In the genomic region with DNA sequence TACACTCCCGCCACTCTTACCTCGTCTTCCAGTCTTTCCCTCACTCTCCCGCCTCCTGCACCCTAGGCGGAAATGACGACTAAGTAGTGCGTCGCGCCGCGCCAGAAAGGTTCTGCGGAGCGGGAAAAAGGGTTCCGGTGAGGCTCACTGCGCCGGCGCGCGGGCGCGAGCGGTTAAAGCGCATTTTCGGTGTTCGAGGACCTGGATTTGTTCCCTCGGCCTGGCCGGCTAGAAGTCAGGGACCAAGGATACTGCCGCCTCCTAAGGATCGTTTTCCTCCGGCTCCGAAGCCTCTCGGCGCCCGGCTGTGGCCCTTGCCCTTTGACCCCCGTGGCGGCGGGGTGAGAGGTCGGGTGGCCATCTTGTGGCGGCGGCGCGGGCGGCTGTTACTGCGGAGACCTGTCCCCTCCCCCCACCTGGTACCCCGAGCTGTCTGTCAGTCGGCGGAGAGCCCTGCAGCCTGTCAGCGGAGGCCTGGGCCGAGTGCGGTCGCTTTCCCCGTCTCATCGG, we compare ENCODE assay signal across 8 mouse cellular contexts. TPM values are rescaled to one million over a fixed set of nuclear protein-coding genes. Genes with fewer than 3 reads are reported as not detected.
DNase-seq lines count a peak whose midpoint lies in the region; ATAC-seq and TF ChIP-seq lines count a peak whose summit lies in the region.

A gene (minus strand): TSS at position 80 of the 510 bp plus-strand sequence.
A gene (plus strand): TSS at position 144 of the 510 bp plus-strand sequence.

- H3K27me3 ChIP-seq in MEL (ENCODE audit: control insufficient read depth in 1 of 2, insufficient read depth in 2 of 2, low read length in 2 of 2), result no peaks in the 10 kb centered on the region
- H3K27me3 ChIP-seq in cerebellum, adult 2 months (ENCODE audit: control insufficient read depth, insufficient read depth, low read length), result no peaks in the 10 kb centered on the region
- no peaks in the 10 kb centered on the region for H3K27me3 ChIP-seq in lung, embryonic 16.5 days (ENCODE audit: control insufficient read depth, insufficient read depth, low read depth, low read length)

- TF ChIP-seq POLR2A in MEL (IDR thresholded peaks at IDR 0.05; ENCODE audit: control insufficient read depth in 1 of 2, insufficient read depth in 1 of 2, low read depth in 1 of 2, low read length in 2 of 2, poor library complexity in 1 of 2), result peak; percentile 36 to 82; a peak in 2 of 4 replicates
- peak; percentile 82; the same call in 1 of the 2 replicates for TF ChIP-seq POLR2A in cerebellum, adult 2 months (IDR thresholded peaks at IDR 0.05; ENCODE audit: borderline replicate concordance, insufficient read depth, low read length)

- H3K9ac ChIP-seq in MEL (ENCODE audit: control insufficient read depth, low read depth, low read length, poor library complexity, severe bottlenecking), result peak within 1 kb of the TSS; percentile 95
- peak within 1 kb of the TSS; percentile 83 for H3K9ac ChIP-seq in lung, embryonic 16.5 days (ENCODE audit: low read length)

- H3K4me3 ChIP-seq in MEL (ENCODE audit: control insufficient read depth in 1 of 2, insufficient read depth in 1 of 2, low read depth in 2 of 2, low read length in 2 of 2), result peak within 1 kb of the TSS; percentile 86 to 94
- peak within 1 kb of the TSS; percentile 83 for H3K4me3 ChIP-seq in cerebellum, adult 2 months (replicated peaks; ENCODE audit: insufficient read depth, low read depth, low read length)
- H3K4me3 ChIP-seq in lung, embryonic 16.5 days (ENCODE audit: low read length), result peak within 1 kb of the TSS; percentile 67

- H3K36me3 ChIP-seq in MEL (ENCODE audit: control insufficient read depth in 1 of 2, insufficient read depth in 2 of 2, low read length in 2 of 2), result peaks cover 0 to 31% of the 10 kb centered on the region in 2 experiments; a peak in 2 of 4 replicates
- H3K36me3 ChIP-seq in lung, embryonic 16.5 days (ENCODE audit: control insufficient read depth, insufficient read depth, low read length), result no peaks in the 10 kb centered on the region

- ATAC-seq in hematopoietic stem cell, adult 5-6 weeks (replicated peaks in 1 of 2; ENCODE audit: insufficient read depth in 1 of 2, low FRiP score in 2 of 2, low TSS enrichment in 1 of 2, low read depth in 1 of 2, poor library complexity in 2 of 2, severe bottlenecking in 2 of 2), result peak; percentile 85 to 90
- peak; percentile 97 for ATAC-seq in lung, embryonic 16.5 days (ENCODE audit: low read depth)

- H3K79me2 ChIP-seq in MEL (ENCODE audit: control insufficient read depth, insufficient read depth, low read length, poor library complexity), result peaks cover 55% of the 10 kb centered on the region

- WGBS in cerebellum, adult 2 months, result under 1% methylated on average over 52 of the region's 52 CpGs
- WGBS in lung, embryonic 16.5 days, result under 1% methylated on average over 52 of the region's 52 CpGs

- peak within 1 kb of the TSS; percentile 87 for H3K27ac ChIP-seq in MEL (ENCODE audit: control insufficient read depth, low read depth, low read length)
- H3K27ac ChIP-seq in cerebellum, adult 2 months (ENCODE audit: insufficient read depth, low read length), result peak within 1 kb of the TSS; percentile 86
- peak within 1 kb of the TSS; percentile 87 for H3K27ac ChIP-seq in lung, embryonic 16.5 days (ENCODE audit: low read length)

- DNase-seq in MEL (ENCODE audit: low read depth, low spot score), result peak; percentile 96
- peak; percentile 93 to 98 for DNase-seq in cerebellum, adult 2 months
- DNase-seq in forelimb bud, embryonic 11.5 days (ENCODE audit: low read depth, low spot score), result peak; percentile 95
- DNase-seq in layer of hippocampus, adult 9-10 months (ENCODE audit: low spot score), result peak; percentile 72
- peak; percentile 90 for DNase-seq in ovary, postnatal 10 days (ENCODE audit: low spot score)
- DNase-seq in thymus, postnatal 10 days (ENCODE audit: low spot score in 2 of 2), result peak; percentile 90 to 94

- no peak for TF ChIP-seq CTCF in MEL (IDR thresholded peaks at IDR 0.05 in 2 of 3, conservative IDR thresholded peaks at IDR 0.05 in 1 of 3; ENCODE audit: control insufficient read depth in 1 of 3, insufficient read depth in 1 of 3, low read depth in 2 of 3, low read length in 3 of 3, poor library complexity in 1 of 3, severe bottlenecking in 1 of 3)
- TF ChIP-seq CTCF in cerebellum, adult 2 months (IDR thresholded peaks at IDR 0.05; ENCODE audit: borderline replicate concordance, insufficient read depth, low read depth, low read length), result no peak

- peak in 1 of 2 experiments; percentile 32; a peak in 1 of 4 replicates for TF ChIP-seq EP300 in MEL (IDR thresholded peaks at IDR 0.05; ENCODE audit: low read depth in 1 of 2, low read length in 2 of 2)

- TF ChIP-seq RAD21 in MEL (IDR thresholded peaks at IDR 0.05; ENCODE audit: low read depth, low read length), result no peak

- H3K4me2 ChIP-seq in lung, embryonic 16.5 days (ENCODE audit: low read depth, low read length), result peak within 1 kb of the TSS; percentile 89

- H3K4me1 ChIP-seq in MEL (ENCODE audit: control insufficient read depth in 1 of 2, insufficient read depth in 2 of 2, low read length in 2 of 2), result peaks cover 20 to 21% of the 10 kb centered on the region in 2 experiments
- H3K4me1 ChIP-seq in cerebellum, adult 2 months (ENCODE audit: control insufficient read depth, insufficient read depth, low read length), result peaks cover 3% of the 10 kb centered on the region
- peaks cover 24% of the 10 kb centered on the region for H3K4me1 ChIP-seq in lung, embryonic 16.5 days (replicated peaks; ENCODE audit: control insufficient read depth, insufficient read depth, low read length)

- H3K9me3 ChIP-seq in MEL (replicated peaks; ENCODE audit: insufficient read depth, low read length), result no peaks in the 10 kb centered on the region
- H3K9me3 ChIP-seq in lung, embryonic 16.5 days (ENCODE audit: control insufficient read depth, low read length), result no peaks in the 10 kb centered on the region

TF ChIP-seq in MEL, 35 proteins besides CTCF, POLR2A, EP300 and RAD21:
- peak; percentile 77 for TF ChIP-seq KAT2A (conservative IDR thresholded peaks at IDR 0.05; ENCODE audit: low read depth, low read length)
- peak; percentile 59; the same call in 1 of the 2 replicates for TF ChIP-seq MXI1 (IDR thresholded peaks at IDR 0.05; ENCODE audit: low read depth, low read length)
- no peak for TF ChIP-seq CHD1 (IDR thresholded peaks at IDR 0.05; ENCODE audit: low read depth, low read length)
- peak; percentile 78 for TF ChIP-seq ELF1 (IDR thresholded peaks at IDR 0.05; ENCODE audit: low read depth, low read length)
- TF ChIP-seq SIN3A (IDR thresholded peaks at IDR 0.05; ENCODE audit: low read length), result peak; percentile 92
- no peak for TF ChIP-seq UBTF (IDR thresholded peaks at IDR 0.05; ENCODE audit: borderline replicate concordance, insufficient read depth, low read depth, low read length)
- TF ChIP-seq ETS1 (IDR thresholded peaks at IDR 0.05; ENCODE audit: low read depth, low read length), result 0 out of 2 replicates have a peak, but pooled peaks have one; percentile 12
- no peak for TF ChIP-seq ZC3H11A (IDR thresholded peaks at IDR 0.05; ENCODE audit: low read depth, low read length)
- TF ChIP-seq MAZ (IDR thresholded peaks at IDR 0.05; ENCODE audit: low read depth, low read length), result peak; percentile 68; the same call in 1 of the 2 replicates
- TF ChIP-seq USF2 (IDR thresholded peaks at IDR 0.05; ENCODE audit: borderline replicate concordance in 1 of 2, insufficient read depth in 1 of 2, low read depth in 1 of 2, low read length in 2 of 2), result no peak
- no peak for TF ChIP-seq ZNF384 (IDR thresholded peaks at IDR 0.05; ENCODE audit: low read depth, low read length)
- peak; percentile 54 for TF ChIP-seq MYB (IDR thresholded peaks at IDR 0.05; ENCODE audit: low read depth, low read length)
- peak; percentile 76 for TF ChIP-seq MAX (IDR thresholded peaks at IDR 0.05; ENCODE audit: low read length)
- peak; percentile 74 for TF ChIP-seq NELFE (IDR thresholded peaks at IDR 0.05; ENCODE audit: low read depth, low read length)
- TF ChIP-seq BHLHE40 (IDR thresholded peaks at IDR 0.05; ENCODE audit: borderline replicate concordance, low read depth, low read length), result no peak
- peak; percentile 95 for TF ChIP-seq NRF1 (IDR thresholded peaks at IDR 0.05; ENCODE audit: insufficient read depth, low read depth, low read length, poor library complexity, severe bottlenecking)
- TF ChIP-seq MAFK (IDR thresholded peaks at IDR 0.05; ENCODE audit: borderline replicate concordance, low read depth, low read length), result no peak
- peak; percentile 65 for TF ChIP-seq TBP (IDR thresholded peaks at IDR 0.05; ENCODE audit: low read depth, low read length)
- peak; percentile 97 for TF ChIP-seq E2F4 (IDR thresholded peaks at IDR 0.05; ENCODE audit: borderline replicate concordance, low read depth, low read length)
- peak; percentile 95 for TF ChIP-seq HCFC1 (IDR thresholded peaks at IDR 0.05; ENCODE audit: low read depth, low read length)
- peak; percentile 87 for TF ChIP-seq CHD2 (IDR thresholded peaks at IDR 0.05; ENCODE audit: low read length)
- no peak for TF ChIP-seq GATA1 (IDR thresholded peaks at IDR 0.05; ENCODE audit: low read depth, low read length)
- TF ChIP-seq POLR2AphosphoS2 (IDR thresholded peaks at IDR 0.05; ENCODE audit: low read length), result peak; percentile 49; the same call in 1 of the 2 replicates

RNA-seq across cellular contexts. Expression of the first gene that starts in this region (rescaled TPM):
- total RNA-seq in MEL (2012; rRNA removed), result 18.2 and 19.3 TPM in 2 replicates
- polyA plus RNA-seq in MEL (2012; ENCODE audit: insufficient read depth in 1 of 2, insufficient read length in 2 of 2, low read depth in 1 of 2, low replicate concordance in 2 of 2, missing spikeins in 1 of 2), result 10 to 100 TPM in 1 of 2 experiments, not detected in 1; 26.5 TPM
- polyA plus RNA-seq in cerebellum, adult 2 months (2012; rRNA removed), result 19.9 and 21.4 TPM in 2 replicates
- total RNA-seq in hematopoietic stem cell, adult 5-6 weeks (2017), result 31.7 and 39.7 TPM in 2 replicates
- 25.5 and 25.7 TPM in 2 replicates for polyA plus RNA-seq in lung, embryonic 16.5 days (2015; fragmentation: Nextera tagmentation; extraction: Ambion mirVana)

RNA-seq across cellular contexts. Expression of the second gene that starts in this region (rescaled TPM):
- total RNA-seq in MEL (2012; rRNA removed), result 13.5 and 14.2 TPM in 2 replicates
- 10 to 100 TPM in 1 of 2 experiments, not detected in 1; 35.1 TPM for polyA plus RNA-seq in MEL (2012; ENCODE audit: insufficient read depth in 1 of 2, insufficient read length in 2 of 2, low read depth in 1 of 2, low replicate concordance in 2 of 2, missing spikeins in 1 of 2)
- polyA plus RNA-seq in cerebellum, adult 2 months (2012; rRNA removed), result 22.4 and 22.7 TPM in 2 replicates
- total RNA-seq in hematopoietic stem cell, adult 5-6 weeks (2017), result 24.1 and 40.9 TPM in 2 replicates
- polyA plus RNA-seq in lung, embryonic 16.5 days (2015; fragmentation: Nextera tagmentation; extraction: Ambion mirVana), result 40.4 and 43.4 TPM in 2 replicates

Comparison
In these comparisons a context has a peak if more than half of its experiments do, and no peak if none do; other contexts are left out.
1. Peak in every context shown above with its lines: DNase-seq, ATAC-seq, H3K4me3 ChIP-seq and H3K27ac ChIP-seq.